Mouse (Mus musculus) kidney, adult 2 months (tissue): ENCODE measurements at regions not wholly inside any gene's neighbourhood (a gene's known extent, or its start where the extent isn't known, plus 50 kb on each side); places are given as distances from the start of the nearest gene placed in this dataset.
"Not testable (repeated sequence)": the region's sequence is repeated elsewhere in the genome, so short reads cannot be mapped to it uniquely, and the experiment has no call there.

ENCODE experiments used
- DNase-seq: peaks from one replicate; pipeline ENCODE4 v3.0.0; 2021
- H3K27ac ChIP-seq: fragments of 200-500 bp; 2 replicates; pipeline ENCODE4 v1.5.1; 2012; ENCODE audit warnings: low read depth, low read length, control low read depth, inconsistent platforms; ENCODE audit not compliant: insufficient read depth
- H3K27me3 ChIP-seq: fragments of 200-500 bp; replicated peaks from 2 replicates; pipeline ENCODE4 v1.6.1; 2012; ENCODE audit warnings: mild to moderate bottlenecking, moderate library complexity, low read length, inconsistent platforms; ENCODE audit not compliant: control insufficient read depth, insufficient read depth
- H3K36me3 ChIP-seq: fragments of 200-500 bp; 2 replicates; pipeline ENCODE4 v1.6.1; 2012; ENCODE audit warnings: mild to moderate bottlenecking, moderate library complexity, low read length, inconsistent platforms; ENCODE audit not compliant: control insufficient read depth, insufficient read depth
- H3K4me1 ChIP-seq: fragments of 200-500 bp; 2 replicates; pipeline ENCODE4 v1.6.1; 2011; ENCODE audit warnings: low read length; ENCODE audit not compliant: control insufficient read depth, insufficient read depth
- H3K4me3 ChIP-seq: fragments of 200-500 bp; 2 replicates; pipeline ENCODE4 v1.5.1; 2011; ENCODE audit warnings: mild to moderate bottlenecking, low read depth, low read length, control low read depth; ENCODE audit not compliant: insufficient read depth
- CTCF ChIP-seq: fragments of 200-500 bp; conservative IDR thresholded peaks from 2 replicates; pipeline ENCODE4 v1.5.1; 2011; ENCODE audit warnings: low read depth, mild to moderate bottlenecking, control low read depth, low read length, moderate library complexity, mixed read lengths; ENCODE audit not compliant: insufficient read depth, insufficient read length
- POLR2A ChIP-seq: fragments of 200-500 bp; IDR thresholded peaks from one replicate; pipeline ENCODE4 v1.6.1; 2011; ENCODE audit warnings: low read depth, low read length, control low read depth
- WGBS: fragments of 180-500 bp; shearing (Covaris S2); methylation state at CpG from one replicate; pipeline ENCODE4 v1.1.7; 2018; 5-methylcytosine and 5-hydroxymethylcytosine counted together

GRCm38 (mm10) chr12:97156499-97157110 lies 1102.7 kb downstream of the Galc start:
- H3K36me3 ChIP-seq: no peaks in the 10 kb centered on the region
- peaks cover 4% of the 10 kb centered on the region; the same call in 1 of the 2 replicates for H3K4me1 ChIP-seq
- WGBS: 30% methylated on average over 3 of the region's 3 CpGs
- no peaks in the 10 kb centered on the region; the same call in 1 of the 2 replicates for H3K27me3 ChIP-seq
- no peak overlapping the region for H3K4me3 ChIP-seq
- TF ChIP-seq CTCF: no peak
- no peak for TF ChIP-seq POLR2A
- DNase-seq: peak; percentile 4
- H3K27ac ChIP-seq: no peak overlapping the region

DNA sequence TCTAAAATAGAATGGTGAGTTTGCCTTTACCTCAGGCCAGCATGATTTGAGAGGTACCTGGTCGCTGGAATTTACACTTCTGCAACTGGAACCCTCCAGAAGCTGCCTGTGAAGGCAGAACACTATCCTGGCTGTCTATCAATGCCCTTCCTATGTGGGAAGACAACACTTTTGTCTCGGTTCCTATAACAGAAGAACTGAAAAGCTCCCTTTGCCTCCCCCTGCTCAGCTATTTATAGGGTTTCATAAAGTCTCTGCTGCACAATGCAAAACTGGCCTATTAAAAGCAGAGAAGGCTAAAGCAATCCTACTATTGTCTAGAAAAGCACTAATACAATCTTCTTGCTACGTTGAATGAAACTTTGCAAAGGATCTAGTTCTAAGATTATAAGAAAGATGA lies 1116.5 kb downstream of the Galc start:
- H3K4me3 ChIP-seq: no peak overlapping the region
- 51% methylated on average over 3 of the region's 3 CpGs for WGBS
- no peaks in the 10 kb centered on the region for H3K36me3 ChIP-seq
- no peaks in the 10 kb centered on the region for H3K27me3 ChIP-seq
- no peaks in the 10 kb centered on the region for H3K4me1 ChIP-seq
- H3K27ac ChIP-seq: no peak overlapping the region
- no peak for TF ChIP-seq POLR2A
- no peak for TF ChIP-seq CTCF
- DNase-seq: no peak

DNA sequence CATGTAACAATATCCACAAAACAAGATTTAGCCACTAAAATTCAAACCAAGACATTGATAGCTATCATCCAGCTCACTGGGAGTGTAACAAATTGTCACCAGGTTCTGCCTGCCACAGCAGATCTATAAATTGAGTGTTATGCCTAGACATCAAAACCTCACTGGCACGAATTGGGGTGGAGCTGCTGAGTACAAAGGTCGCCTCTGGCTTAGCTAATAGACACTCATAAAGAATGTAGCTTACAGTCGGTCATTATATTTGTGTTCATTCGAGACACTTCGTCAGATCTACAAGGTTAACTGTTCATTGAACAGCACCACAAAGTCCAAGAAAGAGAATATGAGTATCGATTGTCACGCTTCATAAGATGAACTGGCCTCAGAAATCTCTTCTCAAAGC lies 1121.3 kb downstream of the Galc start:
- TF ChIP-seq CTCF: no peak
- TF ChIP-seq POLR2A: no peak
- WGBS: 61% methylated on average over 7 of the region's 7 CpGs
- H3K27ac ChIP-seq: no peak overlapping the region
- no peak overlapping the region for H3K4me3 ChIP-seq
- DNase-seq: no peak
- H3K27me3 ChIP-seq: no peaks in the 10 kb centered on the region
- no peaks in the 10 kb centered on the region for H3K4me1 ChIP-seq
- no peaks in the 10 kb centered on the region for H3K36me3 ChIP-seq

GRCm38 (mm10) chr12:97130276-97130675 lies 1129.0 kb downstream of the Galc start:
- Histone ChIP-seq H3K4me1 (no peaks in the 10 kb centered on the region), H3K27me3 (no peaks in the 10 kb centered on the region), H3K36me3 (no peaks in the 10 kb centered on the region), H3K4me3 (no peak overlapping the region), H3K27ac (no peak overlapping the region)
- DNase-seq: peak; percentile 27
- TF ChIP-seq POLR2A: no peak
- TF ChIP-seq CTCF: no peak

GRCm38 (mm10) chr12:97090577-97091214 lies 1168.6 kb downstream of the Galc start:
- Histone ChIP-seq H3K36me3 (no peaks in the 10 kb centered on the region), H3K4me3 (no peak overlapping the region), H3K27ac (no peak overlapping the region), H3K27me3 (no peaks in the 10 kb centered on the region), H3K4me1 (no peaks in the 10 kb centered on the region)
- no peak for TF ChIP-seq POLR2A
- TF ChIP-seq CTCF: no peak
- DNase-seq: no peak
- 48% methylated on average over 2 of the region's 2 CpGs for WGBS

DNA sequence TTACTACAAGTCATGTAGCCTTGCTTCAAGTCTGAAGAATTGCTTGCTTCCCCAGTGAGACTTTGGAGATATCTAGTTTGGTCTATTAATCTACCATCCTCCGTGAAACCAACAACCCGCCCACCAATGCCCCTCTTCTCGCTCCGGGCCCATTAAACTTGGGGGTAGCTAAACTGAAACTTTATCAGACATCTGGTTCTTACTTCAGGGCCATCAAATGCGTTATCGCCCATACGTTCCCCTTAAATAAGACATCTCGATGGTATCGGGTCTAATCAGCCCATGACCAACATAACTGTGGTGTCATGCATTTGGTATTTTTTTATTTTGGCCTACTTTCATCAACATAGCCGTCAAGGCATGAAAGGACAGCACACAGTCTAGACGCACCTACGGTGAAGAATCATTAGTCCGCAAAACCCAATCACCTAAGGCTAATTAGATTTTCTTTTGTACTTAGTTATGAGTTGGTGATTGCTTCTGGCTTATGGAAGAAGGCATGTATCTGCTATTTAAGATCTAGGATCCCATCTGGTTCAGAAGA lies 1197.8 kb downstream of the Galc start:
- not testable (repeated sequence) for H3K36me3 ChIP-seq, DNase-seq, H3K4me1 ChIP-seq, H3K27me3 ChIP-seq, H3K27ac ChIP-seq, H3K4me3 ChIP-seq
- WGBS: 64% methylated on average over 13 of the region's 13 CpGs

DNA sequence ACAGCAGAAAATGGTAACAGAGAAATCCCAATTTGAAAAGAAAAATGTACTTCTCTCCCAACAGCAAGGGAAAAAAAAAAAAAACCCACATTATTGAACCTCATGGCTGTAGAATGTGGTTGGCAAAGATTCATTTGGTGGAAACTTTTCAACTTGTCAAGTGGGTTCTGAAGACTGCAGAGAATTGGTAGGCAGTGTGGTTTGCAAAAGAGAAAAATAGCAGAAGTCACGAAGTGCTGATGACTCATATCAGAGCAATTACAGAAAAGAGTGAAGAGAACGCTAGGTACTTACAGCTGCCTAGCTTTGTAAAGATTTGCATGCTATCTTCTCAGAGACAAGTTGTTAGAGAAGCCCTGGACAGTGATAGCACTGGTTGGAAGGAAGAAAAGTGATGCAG lies 1211.6 kb downstream of the Galc start:
- H3K27ac ChIP-seq: no peak overlapping the region
- H3K4me1 ChIP-seq: no peaks in the 10 kb centered on the region
- H3K4me3 ChIP-seq: no peak overlapping the region
- no peaks in the 10 kb centered on the region for H3K36me3 ChIP-seq
- DNase-seq: no peak
- TF ChIP-seq CTCF: no peak
- no peak for TF ChIP-seq POLR2A
- WGBS: 78% methylated on average over 2 of the region's 2 CpGs
- H3K27me3 ChIP-seq: no peaks in the 10 kb centered on the region
